Mouse (Mus musculus): ENCODE measurements around the gene Hsd3b2. TPM values are rescaled to one million over a fixed set of nuclear protein-coding genes. Genes with fewer than 3 reads are reported as not detected.

The Hsd3b2 gene
- polyA plus RNA-seq, 1 experiment from 2014 or later, result 0.09 TPM

Other genes with a start within 250 kb of the Hsd3b2 start
- not detected in 2 replicates for gene Hsd3b4, start 214.0 kb downstream of the Hsd3b2 start, polyA plus RNA-seq (2015; fragmentation: Nextera tagmentation; extraction: Ambion mirVana)
- gene Gm10681, start 135.7 kb downstream of the Hsd3b2 start, polyA plus RNA-seq (2015; fragmentation: Nextera tagmentation; extraction: Ambion mirVana), result not detected in 2 replicates
- not detected in 2 replicates for gene Hsd3b5, start 94.3 kb downstream of the Hsd3b2 start, polyA plus RNA-seq (2015; fragmentation: Nextera tagmentation; extraction: Ambion mirVana)
- 1.6 and 3.6 TPM in 2 replicates for gene Hsd3b3, start 38.6 kb upstream of the Hsd3b2 start, polyA plus RNA-seq (2015; fragmentation: Nextera tagmentation; extraction: Ambion mirVana)
- 1.2 and 1.4 TPM in 2 replicates for gene Hsd3b6, start 89.9 kb upstream of the Hsd3b2 start, polyA plus RNA-seq (2015; fragmentation: Nextera tagmentation; extraction: Ambion mirVana)
- 2.5 and 3.7 TPM in 2 replicates for gene Hsd3b1, start 135.3 kb upstream of the Hsd3b2 start, polyA plus RNA-seq (2015; fragmentation: Nextera tagmentation; extraction: Ambion mirVana)
- gene Hao2, start 168.7 kb upstream of the Hsd3b2 start, polyA plus RNA-seq (2015; fragmentation: Nextera tagmentation; extraction: Ambion mirVana), result 5.0 and 7.3 TPM in 2 replicates